15 mouse cellular contexts compared by ENCODE assay signal in genomic region chr8:5965403-5966015, GRCm38 (mm10).
DNase-seq lines count a peak whose midpoint lies in the region; ATAC-seq lines count a peak whose summit lies in the region.
"Had no signal": no experiment of that assay in that cellular context is flagged by ENCODE, and none has a peak within 500 bp of the region (broad histone marks: within the 10 kb centered on the region; RNA-seq: fewer than 3 reads in every experiment).

No protein-coding gene starts in this region.

- no peak overlapping the region for H3K27ac ChIP-seq in hindbrain, embryonic 12.5 days
- no peak overlapping the region for H3K27ac ChIP-seq in hindbrain, embryonic 14.5 days
- H3K27ac ChIP-seq in neural tube, embryonic 15.5 days (replicated peaks) = no peak overlapping the region
- H3K27ac ChIP-seq: stomach, embryonic 15.5 days had no signal

- H3K36me3 ChIP-seq in hindbrain, embryonic 12.5 days = no peaks in the 10 kb centered on the region
- H3K36me3 ChIP-seq in hindbrain, embryonic 14.5 days (replicated peaks; ENCODE audit: control insufficient read depth, insufficient read depth) = no peaks in the 10 kb centered on the region
- no peaks in the 10 kb centered on the region for H3K36me3 ChIP-seq in neural tube, embryonic 15.5 days
- H3K36me3 ChIP-seq: stomach, embryonic 15.5 days had no signal

- no peaks in the 10 kb centered on the region for H3K9me3 ChIP-seq in hindbrain, embryonic 12.5 days (replicated peaks)
- no peaks in the 10 kb centered on the region for H3K9me3 ChIP-seq in hindbrain, embryonic 14.5 days (ENCODE audit: control insufficient read depth, low read length)
- H3K9me3 ChIP-seq in neural tube, embryonic 15.5 days (replicated peaks) = no peaks in the 10 kb centered on the region
- H3K9me3 ChIP-seq: stomach, embryonic 15.5 days had no signal

- no peak overlapping the region for H3K4me3 ChIP-seq in hindbrain, embryonic 12.5 days
- H3K4me3 ChIP-seq in hindbrain, embryonic 14.5 days (replicated peaks; ENCODE audit: low read length) = no peak overlapping the region
- H3K4me3 ChIP-seq in neural tube, embryonic 15.5 days (replicated peaks) = no peak overlapping the region
- H3K4me3 ChIP-seq: stomach, embryonic 15.5 days had no signal

- no peaks in the 10 kb centered on the region for H3K27me3 ChIP-seq in hindbrain, embryonic 12.5 days
- no peaks in the 10 kb centered on the region for H3K27me3 ChIP-seq in hindbrain, embryonic 14.5 days (ENCODE audit: control insufficient read depth, insufficient read depth, low read length)
- H3K27me3 ChIP-seq in neural tube, embryonic 15.5 days (replicated peaks) = no peaks in the 10 kb centered on the region
- H3K27me3 ChIP-seq: stomach, embryonic 15.5 days had no signal

- H3K4me1 ChIP-seq in hindbrain, embryonic 12.5 days = no peaks in the 10 kb centered on the region
- H3K4me1 ChIP-seq in hindbrain, embryonic 14.5 days (replicated peaks; ENCODE audit: control insufficient read depth, insufficient read depth, low read length) = no peaks in the 10 kb centered on the region
- no peaks in the 10 kb centered on the region for H3K4me1 ChIP-seq in neural tube, embryonic 15.5 days
- H3K4me1 ChIP-seq: stomach, embryonic 15.5 days had no signal

- 0 out of 2 replicates have a peak, but pooled peaks have one; percentile 52 for ATAC-seq in hindbrain, embryonic 12.5 days (ENCODE audit: low FRiP score)
- no peak for ATAC-seq in hindbrain, embryonic 14.5 days (ENCODE audit: low FRiP score)
- no peak for ATAC-seq in neural tube, embryonic 15.5 days (ENCODE audit: low FRiP score)
- ATAC-seq: CD4-positive, CD25-positive, alpha-beta regulatory T cell, adult 4 months had no signal

- 65% methylated on average over 6 of the region's 6 CpGs for WGBS in hindbrain, embryonic 12.5 days
- WGBS in hindbrain, embryonic 14.5 days = 61% methylated on average over 6 of the region's 6 CpGs
- WGBS in neural tube, embryonic 15.5 days = 43% methylated on average over 6 of the region's 6 CpGs

- no peak overlapping the region for H3K4me2 ChIP-seq in hindbrain, embryonic 12.5 days (replicated peaks)
- no peak overlapping the region for H3K4me2 ChIP-seq in hindbrain, embryonic 14.5 days (replicated peaks)
- no peak overlapping the region for H3K4me2 ChIP-seq in neural tube, embryonic 15.5 days
- H3K4me2 ChIP-seq: stomach, embryonic 15.5 days had no signal

- H3K9ac ChIP-seq in hindbrain, embryonic 12.5 days = no peak overlapping the region
- no peak overlapping the region for H3K9ac ChIP-seq in hindbrain, embryonic 14.5 days
- H3K9ac ChIP-seq in neural tube, embryonic 15.5 days (replicated peaks) = no peak overlapping the region
- H3K9ac ChIP-seq: stomach, embryonic 15.5 days had no signal

- DNase-seq in hindbrain, embryonic 14.5 days (ENCODE audit: low spot score) = no peak
- DNase-seq in neural tube, embryonic 10.5 days (ENCODE audit: extremely low spot score, low spot score) = peak; percentile 30
- DNase-seq in forelimb bud, embryonic 11.5 days (ENCODE audit: low read depth, low spot score) = peak; percentile 54
- peak; percentile 97 for DNase-seq in retina, postnatal 1 day
- DNase-seq in B cell, adult 2 months = no peak
- no peak for DNase-seq in urinary bladder, postnatal 10 days (ENCODE audit: low spot score)
- DNase-seq: cerebellum, adult 9-10 months; heart, postnatal 4 days; kidney, adult 18-20 months; liver; right cerebral cortex, postnatal 4 days had no signal

Comparison
In these comparisons a context has a peak if more than half of its experiments do, and no peak if none do; other contexts are left out.
1. DNase-seq: peak in neural tube, embryonic 10.5 days (single experiment), forelimb bud, embryonic 11.5 days (single experiment) and retina, postnatal 1 day (single experiment); none in hindbrain, embryonic 14.5 days (single experiment), B cell, adult 2 months (0 of 2) and urinary bladder, postnatal 10 days (single experiment).